Mouse (Mus musculus) heart, adult 2 months (tissue): ENCODE results near the gene Gm19402.

Source experiments
- CTCF ChIP-seq: fragments of 200-600 bp; IDR thresholded peaks from 2 replicates; pipeline ENCODE4 v1.8.1; 2022; ENCODE audit warnings: antibody characterized with exemption, mild to moderate bottlenecking, moderate library complexity
- EP300 ChIP-seq: fragments of 200-500 bp; IDR thresholded peaks from 2 replicates; pipeline ENCODE4 v1.6.1; 2011; ENCODE audit warnings: low read depth, low read length, control low read depth; ENCODE audit not compliant: insufficient read depth
- POLR2A ChIP-seq: fragments of 200-500 bp; IDR thresholded peaks from 2 replicates; pipeline ENCODE4 v1.6.1; 2011; ENCODE audit warnings: mild to moderate bottlenecking, low read depth, low read length, control low read depth; ENCODE audit not compliant: insufficient read depth

DNA sequence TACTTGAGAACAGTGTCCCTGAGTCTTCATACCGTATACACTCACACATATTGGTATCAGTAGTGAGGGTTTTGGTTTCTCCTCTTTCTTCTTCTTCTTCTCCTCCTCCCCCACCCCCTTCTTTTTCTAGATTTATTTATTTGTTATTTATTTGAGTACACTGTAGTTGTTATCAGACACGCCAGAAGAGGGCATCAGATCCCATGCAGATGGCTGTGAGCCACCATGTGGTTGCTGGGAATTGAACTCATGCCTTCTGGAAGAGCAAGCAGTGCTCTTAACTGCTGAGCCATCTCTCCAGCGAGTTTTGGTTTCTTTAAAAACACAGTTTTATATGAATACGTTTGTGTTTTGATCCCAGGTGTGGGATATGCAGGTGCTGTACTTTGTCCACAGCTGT, 37.7 kb upstream of the Gm19402 start:
- TF ChIP-seq POLR2A (no peak), CTCF (peak; percentile 56), EP300 (no peak)
